Mouse (Mus musculus) kidney, adult 2 months (tissue): Measurements from ENCODE around the gene Selenoi.

Experiments
- CTCF ChIP-seq: fragments of 200-500 bp; conservative IDR thresholded peaks from 2 replicates; pipeline ENCODE4 v1.5.1; 2011; ENCODE audit warnings: low read depth, mild to moderate bottlenecking, control low read depth, low read length, moderate library complexity, mixed read lengths; ENCODE audit not compliant: insufficient read depth, insufficient read length
- POLR2A ChIP-seq: fragments of 200-500 bp; IDR thresholded peaks from one replicate; pipeline ENCODE4 v1.6.1; 2011; ENCODE audit warnings: low read depth, low read length, control low read depth

DNA sequence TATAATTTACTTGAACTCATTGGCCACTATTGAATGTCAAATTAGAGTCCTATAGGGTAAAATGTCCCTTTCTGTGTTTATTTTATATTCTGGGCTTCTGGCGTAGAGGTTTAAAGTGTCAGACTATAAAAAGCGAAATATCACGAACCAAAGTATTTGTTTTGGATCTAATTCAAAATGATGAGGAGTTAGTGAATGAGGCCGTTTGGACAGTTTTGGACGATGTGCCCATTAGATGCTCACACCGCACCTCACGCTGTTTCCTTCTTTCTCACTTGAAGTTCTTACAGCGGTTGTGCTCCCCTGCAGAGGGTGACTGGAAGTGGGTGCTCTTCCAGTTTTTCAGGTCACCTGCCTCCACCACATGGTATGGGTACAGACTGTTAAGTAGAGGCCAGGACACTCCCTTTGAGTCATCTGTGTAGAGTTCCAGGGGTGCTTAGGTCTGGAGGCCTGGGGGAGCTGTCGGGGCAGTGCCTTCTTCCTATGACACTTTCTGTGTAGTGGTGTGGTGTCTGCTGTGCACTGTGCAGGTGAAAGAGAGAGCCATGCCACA is 13.6 kb downstream of the Selenoi start:
- TF ChIP-seq CTCF (no peak), POLR2A (no peak)
